Mouse (Mus musculus) left cerebral cortex, postnatal 10 days (tissue): Measurements from ENCODE around the gene Grm1. TPM values are rescaled to one million over a fixed set of nuclear protein-coding genes. Genes with fewer than 3 reads are reported as not detected.

Source experiments
- DNase-seq, 2 experiments: peaks; one replicate each; pipeline ENCODE4 v3.0.0; 2021 to 2022; ENCODE audit warnings: low spot score in 2 of 2, mixed read lengths in 1 of 2; ENCODE audit errors: extremely low spot score in 1 of 2
- intact Hi-C: fragments of 180-260 bp; cut with DNase I; formaldehyde crosslinking; loops from one replicate; pipeline ENCODE4 v1.15.1; 2025
- total RNA-seq, 2 experiments: library from RNA; stranded (reverse); gene quantifications; 2 replicates each; pipeline ENCODE4 v1.2.3; 2021

The Grm1 gene
- total RNA-seq, 2 experiments from 2014 or later, result 26.6 to 35.0 TPM

- DNase-seq, result no peak
- intact Hi-C loops, result no loop called here
These were observed 425.5 kb downstream of the Grm1 start for GRCm38 (mm10) chr10:10656621-10657020.

- intact Hi-C loops, result no loop called here
- DNase-seq, result no peak
These were observed 426.2 kb downstream of the Grm1 start for GRCm38 (mm10) chr10:10655991-10656390.

Other genes starting within 250 kb of the Grm1 start
- gene Shprh, start 67.1 kb upstream of the Grm1 start, total RNA-seq, result 10 to 100 TPM; 42.8 to 45.4 TPM
- gene Fbxo30, start 199.0 kb upstream of the Grm1 start, total RNA-seq, result 10 to 100 TPM; 11.9 to 13.3 TPM